Mouse (Mus musculus) lung, postnatal 0 days (tissue): ENCODE measurements around the gene Zfr.

Source experiments
- CTCF ChIP-seq: IDR thresholded peaks from 2 replicates; pipeline ENCODE4 v1.5.1; 2016; ENCODE audit warnings: antibody characterized with exemption, mild to moderate bottlenecking
- EP300 ChIP-seq: IDR thresholded peaks from 2 replicates; pipeline ENCODE4 v1.6.1; 2016; ENCODE audit warnings: antibody characterized with exemption, mild to moderate bottlenecking, control low read depth

GRCm38 (mm10) chr15:12134546-12134945, 16.9 kb downstream of the Zfr start:
- no peak for TF ChIP-seq CTCF
- TF ChIP-seq EP300, result no peak
